Mouse (Mus musculus) gastrocnemius, adult 8-10 months (tissue): ENCODE measurements around the gene Atrnl1. TPM values are rescaled to one million over a fixed set of nuclear protein-coding genes. Genes with fewer than 3 reads are reported as not detected.

Experiments
- DNase-seq, 2 experiments: peaks; one replicate each; pipeline ENCODE4 v3.0.0; 2022; ENCODE audit warnings: low spot score in 2 of 2
- total RNA-seq, 4 experiments: library from RNA; stranded (reverse); gene quantifications; 2 replicates each; pipeline ENCODE4 v1.2.4; 2022

Atrnl1 gene
- total RNA-seq, 4 experiments from 2014 or later, result 3.8 to 5.8 (median 4.7) TPM

DNA sequence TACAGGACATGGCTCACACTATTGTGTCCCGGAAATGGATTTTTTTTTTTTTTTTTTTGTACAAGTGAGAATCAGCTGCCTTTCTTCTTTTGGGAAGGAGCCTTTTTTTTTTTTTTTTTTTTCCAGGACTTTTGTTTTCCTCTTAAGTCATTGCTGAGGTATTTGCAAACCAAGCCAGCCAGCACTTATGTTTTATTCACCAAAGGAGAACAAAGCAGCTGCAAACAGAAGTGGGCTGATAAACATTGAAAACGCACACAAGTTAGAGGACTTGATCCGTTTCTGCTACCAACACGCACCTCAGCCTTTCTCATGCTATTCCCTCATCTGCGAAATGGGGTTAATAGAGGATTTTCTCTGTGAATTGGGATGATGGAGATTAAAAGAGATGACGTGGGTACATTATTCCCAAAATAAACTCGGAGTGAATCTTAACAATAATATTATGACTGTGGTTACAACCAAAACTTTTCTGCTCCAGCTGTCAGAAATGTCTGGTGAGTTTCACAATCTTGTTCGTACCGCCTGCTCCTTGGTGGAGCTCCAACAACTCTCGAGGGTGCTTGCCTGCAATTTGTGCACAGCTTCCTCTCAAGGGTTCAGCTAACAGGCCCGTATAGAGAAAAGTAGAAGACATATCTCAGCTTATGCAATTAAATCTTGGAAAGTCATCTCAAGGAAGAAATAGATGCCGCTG, 1.3 kb upstream of the Atrnl1 start:
- peak in 1 of 2 experiments; percentile 27 for DNase-seq

DNA sequence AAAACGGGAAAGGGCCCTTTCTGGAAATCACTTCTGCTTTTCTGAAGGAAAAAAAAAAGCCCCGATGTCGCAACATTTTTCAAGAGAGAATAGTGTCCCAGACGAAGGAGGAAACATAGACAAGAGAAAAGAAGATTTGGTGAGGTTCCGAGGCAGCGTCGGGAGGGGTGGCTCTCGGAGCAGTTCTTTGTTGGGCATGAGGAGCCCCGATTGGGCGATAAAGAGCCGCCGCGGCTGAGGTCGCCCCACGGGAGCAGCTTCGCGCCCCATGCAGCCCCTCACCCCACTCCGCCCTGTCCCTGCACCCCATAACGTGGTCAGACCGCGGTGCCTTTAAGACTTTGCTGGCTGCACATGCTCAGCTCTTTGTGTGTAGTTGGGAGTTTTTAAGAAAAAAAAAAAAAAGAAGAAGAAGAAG, 767 bp upstream of the Atrnl1 start:
- DNase-seq, result peak in 1 of 2 experiments; percentile 11

DNA sequence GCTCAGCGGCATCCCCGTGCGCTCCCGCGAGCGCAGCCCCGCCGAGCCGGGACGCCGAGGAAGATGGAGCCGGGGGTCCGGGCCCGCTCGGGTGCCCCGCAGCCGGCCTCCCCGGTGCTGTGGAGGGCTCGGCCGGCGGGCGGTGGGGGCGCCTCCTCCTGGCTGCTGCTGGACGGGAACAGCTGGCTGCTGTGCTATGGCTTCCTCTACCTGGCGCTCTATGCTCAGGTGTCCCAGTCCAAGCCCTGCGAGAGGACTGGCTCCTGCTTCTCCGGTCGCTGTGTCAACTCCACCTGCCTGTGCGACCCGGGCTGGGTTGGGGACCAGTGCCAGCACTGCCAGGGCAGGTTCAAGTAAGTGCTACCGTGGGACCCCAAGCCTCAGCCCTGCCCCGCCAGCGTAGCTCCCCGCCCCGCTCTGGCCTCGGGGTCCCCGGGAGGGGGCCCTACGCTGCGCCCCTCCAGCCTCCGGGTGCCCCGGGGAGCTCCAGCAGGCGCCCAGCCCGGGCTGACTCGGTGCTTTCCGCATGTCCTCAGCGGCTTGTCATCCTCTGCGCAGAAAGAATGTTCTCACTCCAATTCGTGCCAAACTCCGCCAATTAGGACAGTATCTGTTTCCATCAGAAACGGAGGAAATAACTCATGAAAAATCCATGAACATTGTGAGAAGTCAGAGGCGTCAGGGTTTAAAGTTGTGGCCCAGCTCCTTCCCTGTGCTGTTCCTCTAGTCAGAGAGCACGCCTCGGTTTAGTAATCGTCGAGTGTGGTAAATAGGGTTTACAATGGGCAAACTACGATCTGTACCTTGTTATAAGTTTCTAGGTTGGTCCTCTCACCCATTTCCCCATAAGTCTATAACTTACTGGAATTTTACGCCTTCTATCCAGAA, 701 bp downstream of the Atrnl1 start:
- DNase-seq, result peak; percentile 14 to 24

DNA sequence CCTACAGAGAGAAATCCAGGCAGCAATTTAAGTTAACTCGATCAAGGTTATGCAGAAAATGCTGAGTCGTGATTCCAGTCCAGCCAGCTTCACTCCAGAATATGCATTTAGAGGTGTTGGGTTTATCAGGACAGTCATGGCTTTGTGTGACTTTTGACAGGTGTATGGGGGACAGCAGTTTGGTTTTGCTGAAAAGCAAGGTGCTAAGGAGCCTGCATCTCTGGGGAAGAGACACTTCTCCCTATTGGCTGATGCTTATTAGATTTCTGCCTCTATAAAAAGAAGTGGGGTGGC, 1.3 kb downstream of the Atrnl1 start:
- DNase-seq, result no peak

DNA sequence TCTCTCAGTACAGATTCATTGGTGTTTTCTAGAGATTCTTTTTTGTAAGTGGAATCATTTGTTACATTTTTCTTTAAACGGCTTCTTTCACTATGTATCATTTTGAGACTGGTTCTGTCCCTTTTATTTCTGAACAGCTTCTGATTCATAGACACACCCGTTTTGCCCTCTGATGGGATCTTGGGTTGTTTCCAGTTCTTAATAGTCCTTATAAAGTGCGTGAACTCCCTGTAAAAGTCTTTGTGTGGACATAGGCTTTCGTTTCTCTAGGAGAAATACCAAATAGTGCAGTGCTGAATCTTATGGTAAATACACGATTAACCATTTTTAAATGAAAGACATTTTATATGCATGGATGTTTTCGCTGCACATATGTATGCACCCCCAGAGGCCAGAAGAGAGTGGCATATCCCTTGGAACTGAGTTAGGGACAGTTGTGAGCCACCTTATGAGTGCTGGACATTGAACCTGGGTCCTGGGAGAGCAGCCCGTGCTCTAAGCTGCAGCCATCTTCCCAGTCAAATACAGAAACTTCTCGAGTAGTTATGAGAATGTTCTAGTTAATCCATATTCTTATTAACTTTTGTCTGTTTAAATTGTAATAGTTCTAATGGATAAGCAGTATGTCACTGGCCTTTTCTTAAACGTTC, 5.3 kb downstream of the Atrnl1 start:
- DNase-seq, result no peak

DNA sequence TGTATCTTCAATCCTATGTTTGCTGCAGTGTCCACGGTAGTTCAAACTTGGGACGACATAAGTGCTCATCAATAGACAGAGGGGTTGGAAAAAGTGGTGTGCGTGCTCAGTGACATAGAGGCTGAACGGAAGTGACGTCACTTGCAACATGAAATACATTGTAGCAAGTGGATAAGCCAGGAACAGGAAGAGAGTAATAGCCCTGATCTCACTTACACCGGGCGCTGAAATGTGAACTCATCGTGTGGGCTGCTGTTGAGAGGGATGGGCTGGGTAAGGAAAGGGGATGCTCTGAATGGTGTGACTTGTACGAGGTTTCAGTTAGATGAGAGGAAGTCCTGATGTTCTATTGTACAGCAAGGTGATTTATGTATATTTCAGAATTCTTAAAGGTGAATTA, 8.3 kb downstream of the Atrnl1 start:
- no peak for DNase-seq

DNA sequence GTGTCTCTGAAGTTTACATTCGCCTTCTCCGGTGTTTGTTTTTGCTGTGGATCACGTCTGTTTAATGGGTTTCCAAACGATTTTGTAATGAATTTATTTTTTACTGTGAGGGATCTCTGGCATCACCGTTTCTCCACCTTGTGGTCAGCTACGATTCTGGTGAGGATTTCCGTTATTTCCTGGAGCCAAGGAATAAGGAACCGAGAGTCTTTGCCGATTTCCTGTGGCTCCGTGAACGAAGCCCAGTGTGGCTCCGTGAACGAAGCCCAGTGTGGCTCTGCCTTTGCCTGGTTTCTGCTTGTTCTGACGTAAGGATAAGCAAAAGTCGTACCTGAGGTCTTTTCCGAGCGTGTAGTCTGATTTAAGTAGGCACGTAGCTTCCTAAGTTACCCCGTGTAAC, 11.0 kb downstream of the Atrnl1 start:
- no peak for DNase-seq

DNA sequence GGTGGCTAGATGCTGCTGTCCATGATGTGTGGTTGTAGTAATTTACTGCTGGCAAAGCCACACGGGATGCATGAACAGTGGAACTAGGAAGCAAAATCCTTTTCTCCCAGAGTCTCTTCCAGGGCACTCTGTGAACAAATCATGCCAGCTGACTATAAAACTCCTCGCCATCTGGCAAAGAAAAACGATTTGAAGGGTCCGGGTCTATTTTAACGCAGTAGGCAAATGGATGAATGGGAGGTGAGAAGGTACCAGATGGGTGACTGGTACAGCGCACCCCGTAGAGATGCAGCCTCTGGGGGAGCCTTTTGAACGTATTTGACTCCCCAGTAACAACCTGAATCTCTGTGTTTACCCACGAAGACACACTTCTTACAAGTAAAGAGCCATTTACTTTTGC, 14.9 kb downstream of the Atrnl1 start:
- no peak for DNase-seq

DNA sequence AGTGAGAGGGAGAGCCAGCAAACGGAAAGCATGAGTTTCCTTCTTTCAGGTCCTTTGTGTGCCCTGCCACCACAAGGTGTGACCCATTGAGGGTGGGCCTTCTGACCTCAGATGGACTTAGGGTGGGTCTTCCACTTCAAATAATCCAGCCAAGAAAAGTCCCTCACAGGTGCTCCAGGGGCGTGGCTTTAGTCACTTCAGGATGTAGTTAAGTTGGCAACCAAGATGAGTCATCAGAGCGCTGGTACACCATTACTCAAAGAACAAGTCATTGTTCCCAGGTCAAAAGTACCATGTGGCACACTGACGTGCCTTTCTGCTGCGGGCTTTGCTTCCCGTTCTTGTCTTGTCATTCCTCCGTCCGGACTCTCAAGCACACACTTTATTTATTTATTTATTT, 16.4 kb downstream of the Atrnl1 start:
- DNase-seq, result no peak

DNA sequence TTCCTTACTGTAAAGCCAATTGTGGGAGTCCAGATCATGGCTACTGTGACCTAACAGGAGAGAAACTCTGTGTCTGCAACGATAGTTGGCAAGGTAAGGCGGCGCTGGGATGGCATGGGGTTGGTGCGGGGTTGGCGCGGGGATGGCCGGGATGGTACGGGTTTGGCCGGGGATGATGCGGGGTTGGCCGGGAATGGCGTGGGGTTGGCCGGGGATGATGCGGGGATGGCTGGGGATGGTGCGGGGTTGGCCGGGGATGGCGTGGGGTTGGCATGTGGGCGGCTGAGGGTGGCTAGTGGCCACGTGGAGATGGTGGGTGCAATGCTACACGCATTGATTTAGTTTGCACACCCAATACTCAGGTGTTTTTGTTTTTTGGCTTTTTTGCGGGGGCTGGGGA, 31.7 kb downstream of the Atrnl1 start:
- DNase-seq, result no peak

DNA sequence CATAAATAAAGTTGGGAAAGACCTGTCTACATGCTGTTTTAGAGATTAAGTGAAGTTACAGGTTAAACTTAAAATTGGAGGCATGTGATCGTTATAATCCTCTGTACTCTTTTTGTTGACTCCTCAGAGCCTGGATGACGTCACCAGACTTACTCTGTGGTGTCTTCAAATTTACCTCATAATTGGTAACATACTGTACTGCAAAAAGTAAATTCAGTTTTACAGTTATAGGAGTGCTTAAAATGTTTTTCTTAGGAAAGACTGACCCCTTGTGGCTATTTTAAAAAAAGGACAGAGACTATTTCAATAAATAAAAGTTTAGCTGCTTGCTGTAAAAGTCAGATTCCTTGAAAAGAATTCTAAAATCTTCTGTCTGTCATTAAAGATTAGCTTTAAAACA, 32.1 kb downstream of the Atrnl1 start:
- DNase-seq, result no peak

DNA sequence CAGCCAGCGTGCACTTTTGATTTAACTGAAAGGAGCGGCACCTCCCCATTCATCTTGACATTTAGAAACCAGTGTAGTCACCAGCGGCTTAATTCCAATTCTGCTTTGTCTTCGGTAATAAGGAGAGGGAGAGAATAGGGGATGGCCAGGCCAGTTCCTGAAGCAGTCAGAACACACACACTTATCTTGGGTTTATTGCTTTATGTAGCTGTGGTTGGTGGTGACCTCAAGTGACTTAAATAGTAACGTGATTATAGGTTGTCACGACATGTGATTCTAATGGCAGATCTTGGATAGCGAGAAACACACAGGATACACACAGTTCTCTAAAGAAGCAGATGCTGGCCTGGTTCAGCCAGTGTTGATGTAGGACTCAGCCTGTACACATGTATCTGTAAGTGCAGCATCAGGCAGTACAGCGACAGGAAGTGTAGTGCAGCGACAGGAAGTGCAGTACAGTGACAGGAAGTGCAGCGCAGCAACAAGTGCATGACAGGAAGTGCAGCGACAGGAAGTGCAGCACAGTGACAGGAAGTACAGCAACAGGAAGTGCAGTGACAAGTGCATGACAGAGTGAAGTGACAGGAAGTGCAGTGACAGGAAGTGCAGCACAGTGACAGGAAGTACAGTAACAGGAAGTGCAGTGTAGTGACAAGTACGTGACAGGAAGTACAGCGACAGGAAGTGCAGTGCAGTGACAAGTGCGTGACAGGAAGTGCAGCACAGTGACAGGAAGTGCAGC, 37.5 kb downstream of the Atrnl1 start:
- no peak for DNase-seq

DNA sequence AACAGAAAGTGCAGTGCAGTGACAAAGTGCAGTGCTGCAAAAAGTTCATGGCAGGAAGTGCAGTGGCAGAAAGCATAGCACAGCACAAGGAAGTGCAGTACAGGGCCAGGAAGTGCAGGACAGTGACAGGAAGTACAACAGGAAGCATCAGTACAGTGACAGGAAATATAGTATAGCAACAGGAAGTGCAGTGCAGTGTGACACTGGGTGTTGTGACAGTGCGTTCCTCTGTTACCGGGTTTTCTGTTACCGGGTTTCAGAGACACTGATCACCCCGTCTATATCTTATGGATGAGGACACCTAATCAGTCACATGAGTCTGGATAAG, 38.1 kb downstream of the Atrnl1 start:
- DNase-seq, result no peak

DNA sequence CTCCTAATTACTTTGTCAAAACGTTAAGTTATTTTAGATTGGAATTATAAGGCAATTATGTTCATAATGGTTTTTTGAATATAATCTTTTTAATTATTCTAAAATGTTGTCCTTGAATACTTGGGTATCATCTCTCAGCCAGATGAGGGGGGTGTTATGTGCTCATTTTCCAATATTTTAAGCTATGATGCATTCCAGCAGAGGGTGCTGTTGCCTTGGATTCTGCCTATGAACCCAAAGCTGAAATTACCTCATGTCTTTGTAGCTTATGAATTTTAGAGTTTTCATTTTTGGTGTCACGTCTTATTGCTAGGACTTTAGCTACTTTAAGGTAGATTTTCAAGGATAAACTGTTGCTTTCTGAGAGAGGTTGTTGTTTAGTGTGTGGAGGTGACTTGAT, 44.2 kb downstream of the Atrnl1 start:
- DNase-seq, result no peak

DNA sequence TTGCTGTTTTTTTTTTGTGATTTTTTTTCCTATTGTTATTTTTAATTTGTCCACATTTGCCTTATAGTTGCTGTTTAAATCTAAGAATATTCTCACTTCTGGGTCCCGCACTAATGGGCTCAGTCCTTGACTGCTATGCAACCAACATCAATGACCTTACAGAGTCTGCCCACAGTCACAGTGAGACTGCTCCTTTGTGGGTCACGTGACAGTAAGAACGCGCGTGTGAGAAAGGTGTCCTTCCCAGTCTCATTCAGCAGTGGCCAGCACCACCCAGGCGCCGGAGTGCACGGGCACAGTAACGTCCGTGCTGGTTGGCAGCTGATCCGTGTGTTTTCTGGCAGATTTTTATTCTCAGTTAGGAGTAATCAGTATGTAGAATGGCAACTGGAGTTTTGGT, 44.7 kb downstream of the Atrnl1 start:
- DNase-seq, result no peak

DNA sequence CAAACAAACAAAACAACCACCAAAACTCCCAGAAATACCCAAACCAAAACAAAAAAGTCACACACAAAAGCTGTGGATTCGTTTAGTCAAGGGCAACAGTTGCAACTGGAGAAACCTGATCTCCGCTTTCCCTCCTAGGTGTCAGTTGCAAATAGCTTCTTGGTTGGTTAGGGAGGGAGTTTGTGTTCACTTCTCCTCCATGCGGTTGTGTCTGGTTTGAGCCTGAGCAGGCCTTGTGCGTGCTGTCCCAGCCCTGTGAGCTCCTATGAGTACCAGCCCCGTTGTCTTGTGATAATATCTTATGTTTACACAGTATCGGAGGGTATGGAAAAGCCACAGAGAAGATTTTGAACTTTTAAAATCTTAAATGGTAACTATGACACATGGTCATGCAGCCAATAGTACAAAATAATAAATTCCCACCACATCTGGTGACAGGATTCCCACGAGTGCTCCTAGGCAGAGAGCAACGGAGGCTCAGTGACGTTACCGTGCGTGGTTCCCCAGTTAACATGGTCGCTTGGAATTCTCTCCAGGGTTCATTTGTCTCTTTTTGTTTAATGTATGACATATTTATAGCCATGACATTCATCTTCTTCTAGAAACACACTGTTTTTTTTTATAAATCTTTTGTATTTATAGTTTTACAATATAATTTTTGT, 46.7 kb downstream of the Atrnl1 start:
- no peak for DNase-seq

DNA sequence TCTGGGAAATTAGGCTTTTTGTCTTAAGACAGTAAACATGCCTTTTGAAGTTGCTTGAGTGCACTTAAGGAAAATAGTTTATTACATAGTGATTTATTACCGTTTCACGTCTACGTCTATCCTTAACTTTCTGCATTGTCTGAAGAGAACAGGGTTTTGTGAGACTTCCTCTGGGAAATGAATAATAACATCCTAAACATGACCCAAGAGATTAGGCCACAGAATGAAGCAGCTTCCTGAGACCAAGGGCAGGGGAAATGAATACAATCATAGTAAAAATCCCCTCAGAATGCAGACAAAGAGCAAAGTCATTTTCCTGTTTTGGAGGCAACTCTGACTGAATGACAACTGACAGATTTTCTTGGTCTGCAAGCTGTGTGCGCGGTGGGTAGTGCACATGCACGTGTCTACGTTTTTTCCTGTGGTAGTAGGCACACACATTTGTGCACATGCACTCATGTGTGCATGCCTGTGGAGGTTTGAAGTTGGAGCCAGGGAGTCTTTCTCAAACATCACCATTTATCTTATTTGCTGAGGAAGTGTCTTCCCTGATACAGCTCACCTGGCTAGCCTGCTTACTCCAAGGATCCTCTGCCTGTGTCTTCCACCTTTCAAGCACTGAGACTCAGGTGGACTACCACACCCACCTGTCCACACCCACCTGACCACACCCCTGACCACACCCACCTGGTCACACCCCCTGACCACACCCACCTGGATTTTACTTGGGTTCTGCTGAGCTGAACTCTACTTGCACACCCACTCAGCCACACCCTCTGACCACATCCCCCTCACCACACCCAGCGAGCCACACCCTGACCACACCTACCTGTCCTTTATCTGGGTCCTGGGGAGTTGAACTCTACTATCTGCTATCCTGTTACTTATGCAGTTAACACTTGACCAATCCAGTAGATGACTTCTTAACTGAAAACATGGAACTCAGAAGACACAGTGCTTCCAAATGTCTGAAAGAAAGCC, 47.6 kb downstream of the Atrnl1 start:
- DNase-seq, result no peak

DNA sequence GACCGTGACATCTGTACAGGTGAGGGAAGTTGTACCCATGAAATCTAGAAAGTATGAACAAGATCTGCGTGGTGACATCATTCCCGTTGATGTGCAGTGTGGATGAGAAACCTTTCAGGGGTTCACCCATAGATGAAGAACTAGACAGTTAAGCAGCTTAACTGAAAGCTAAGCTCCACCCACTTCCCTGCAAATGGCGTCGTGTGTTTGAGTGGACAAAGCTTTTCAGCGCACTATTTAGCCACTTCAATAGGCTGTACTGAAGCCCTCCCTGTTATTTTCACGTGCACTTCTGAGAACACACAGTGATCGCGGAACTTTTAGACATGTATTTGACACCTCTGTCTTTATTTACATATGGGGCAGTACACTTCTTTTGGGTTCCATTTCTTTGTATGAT, 56.2 kb downstream of the Atrnl1 start:
- no peak for DNase-seq

DNA sequence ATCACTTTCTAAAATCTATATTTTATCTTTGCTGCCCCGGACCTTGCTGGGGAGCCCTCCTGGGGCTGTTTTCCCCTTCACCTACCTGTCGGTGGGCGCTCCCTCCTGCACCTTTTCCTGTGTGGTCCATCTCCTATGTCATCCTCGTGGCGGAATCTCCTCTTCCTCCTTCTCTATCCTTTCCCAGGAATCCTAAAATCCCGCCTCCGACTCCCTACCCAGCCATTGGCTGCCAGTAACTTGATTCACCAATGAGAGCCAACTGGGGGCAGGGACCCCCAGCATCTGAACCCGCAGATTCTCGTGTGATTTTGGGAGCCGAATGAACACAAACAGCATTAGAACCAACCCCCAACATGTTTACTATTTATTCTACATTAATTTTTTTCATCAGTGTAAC, 57.1 kb downstream of the Atrnl1 start:
- DNase-seq, result no peak

DNA sequence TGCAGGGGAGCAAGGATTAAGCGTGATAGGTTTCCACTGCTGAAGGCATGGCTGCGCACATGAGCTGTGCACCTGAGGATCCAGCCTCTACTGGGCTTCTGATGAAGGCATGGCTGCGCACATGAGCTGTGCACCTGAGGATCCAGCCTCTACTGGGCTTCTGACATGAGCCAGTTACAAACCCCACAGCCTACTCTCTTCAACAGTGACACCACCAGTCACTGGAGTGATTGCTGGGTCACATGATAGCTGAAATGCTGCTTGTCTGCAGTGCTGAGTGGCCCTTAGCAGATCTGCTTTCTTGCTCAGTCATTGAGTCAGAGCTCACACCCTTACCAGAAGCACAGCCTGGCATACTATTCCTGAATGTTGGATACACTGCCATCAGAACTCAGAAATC, 68.6 kb downstream of the Atrnl1 start:
- DNase-seq, result no peak
